Mouse (Mus musculus) embryonic facial prominence, embryonic 12.5 days (tissue): Measurements from ENCODE around the gene Trem3. TPM values are rescaled to one million over a fixed set of nuclear protein-coding genes. Genes with fewer than 3 reads are reported as not detected.

Experiments
- ATAC-seq: fragments of 200-750 bp; cut with Nextera tagmentation; 2 replicates; pipeline ENCODE4 v1.8.0; 2017; ENCODE audit not compliant: insufficient number of reproducible peaks, insufficient read depth, low FRiP score, low TSS enrichment
- H3K27ac ChIP-seq: fragments of 300-500 bp; sonication (generic); 2 replicates; pipeline ENCODE4 v1.5.1; 2016; ENCODE audit warnings: mild to moderate bottlenecking
- H3K27me3 ChIP-seq: fragments of 300-500 bp; sonication (generic); 2 replicates; pipeline ENCODE4 v1.6.1; 2016; ENCODE audit warnings: mild to moderate bottlenecking, moderate library complexity
- H3K36me3 ChIP-seq: fragments of 300-500 bp; sonication (generic); 2 replicates; pipeline ENCODE4 v1.6.1; 2016; ENCODE audit warnings: mild to moderate bottlenecking
- H3K4me1 ChIP-seq: fragments of 300-500 bp; sonication (generic); 2 replicates; pipeline ENCODE4 v1.6.1; 2016
- H3K4me2 ChIP-seq: fragments of 300-500 bp; sonication (generic); replicated peaks from 2 replicates; pipeline ENCODE4 v1.6.1; 2016; ENCODE audit warnings: mild to moderate bottlenecking, moderate library complexity
- H3K4me3 ChIP-seq: fragments of 300-500 bp; sonication (generic); 2 replicates; pipeline ENCODE4 v1.5.1; 2016; ENCODE audit warnings: mild to moderate bottlenecking
- H3K9ac ChIP-seq: fragments of 300-500 bp; sonication (generic); 2 replicates; pipeline ENCODE4 v1.6.1; 2016; ENCODE audit warnings: mild to moderate bottlenecking, moderate library complexity
- H3K9me3 ChIP-seq: fragments of 300-500 bp; sonication (generic); 2 replicates; pipeline ENCODE4 v1.6.1; 2016; ENCODE audit warnings: mild to moderate bottlenecking, moderate library complexity
- WGBS: fragments of 180-500 bp; shearing (Covaris S2); methylation state at CpG from one replicate; pipeline ENCODE4 v1.1.7; 2016; 5-methylcytosine and 5-hydroxymethylcytosine counted together
- polyA plus RNA-seq: library from polyadenylated mRNA; unstranded; fragments of >200 nt; fragmentation: Nextera tagmentation; extraction: Ambion mirVana; gene quantifications from 2 replicates; pipeline ENCODE4 v1.2.1, GENCODE M21; 2016

The Trem3 gene
- polyA plus RNA-seq, 1 experiment from 2014 or later: not detected

GRCm38 (mm10) chr17:48299756-48300155 lies 52.2 kb downstream of the Trem3 start:
- Histone ChIP-seq H3K4me1 (no peaks in the 10 kb centered on the region), H3K36me3 (no peaks in the 10 kb centered on the region), H3K9ac (no peak overlapping the region), H3K4me2 (no peak overlapping the region), H3K27me3 (no peaks in the 10 kb centered on the region), H3K4me3 (no peak overlapping the region), H3K9me3 (no peaks in the 10 kb centered on the region), H3K27ac (no peak overlapping the region)
- ATAC-seq: no peak
- WGBS: 49% methylated on average over 7 of the region's 7 CpGs

- Histone ChIP-seq H3K4me3 (no peak overlapping the region), H3K27me3 (no peaks in the 10 kb centered on the region), H3K4me2 (no peak overlapping the region), H3K27ac (no peak overlapping the region; the same call in 1 of the 2 replicates), H3K36me3 (no peaks in the 10 kb centered on the region), H3K9me3 (no peaks in the 10 kb centered on the region), H3K9ac (no peak overlapping the region), H3K4me1 (no peaks in the 10 kb centered on the region)
- ATAC-seq: no peak
- WGBS: 65% methylated on average over 7 of the region's 7 CpGs
Measured at GRCm38 (mm10) chr17:48300199-48300598, 52.6 kb downstream of the Trem3 start.

GRCm38 (mm10) chr17:48300861-48301260 lies 53.3 kb downstream of the Trem3 start:
- H3K36me3 ChIP-seq: no peaks in the 10 kb centered on the region
- H3K4me2 ChIP-seq: no peak overlapping the region
- H3K27me3 ChIP-seq: no peaks in the 10 kb centered on the region
- H3K9me3 ChIP-seq: no peaks in the 10 kb centered on the region
- H3K4me1 ChIP-seq: no peaks in the 10 kb centered on the region
- H3K9ac ChIP-seq: no peak overlapping the region
- 65% methylated on average over 9 of the region's 9 CpGs for WGBS
- ATAC-seq: no peak
- no peak overlapping the region for H3K27ac ChIP-seq
- no peak overlapping the region for H3K4me3 ChIP-seq

GRCm38 (mm10) chr17:48301792-48302191 lies 54.2 kb downstream of the Trem3 start:
- no peak for ATAC-seq
- WGBS: 88% methylated on average over 5 of the region's 5 CpGs

More at GRCm38 (mm10) chr17:48301792-48302191, 54.2 kb downstream of the Trem3 start:
- Histone ChIP-seq H3K9ac (no peak overlapping the region), H3K27me3 (no peaks in the 10 kb centered on the region), H3K4me2 (no peak overlapping the region), H3K4me1 (no peaks in the 10 kb centered on the region), H3K4me3 (no peak overlapping the region), H3K36me3 (no peaks in the 10 kb centered on the region), H3K9me3 (no peaks in the 10 kb centered on the region), H3K27ac (no peak overlapping the region)

Other genes with a start within 250 kb of the Trem3 start
- not detected in 2 replicates for gene 1700122O11Rik, start 209.5 kb upstream of the Trem3 start, polyA plus RNA-seq
- not detected in 2 replicates for gene 1700067P10Rik, start 158.5 kb upstream of the Trem3 start, polyA plus RNA-seq
- not detected in 2 replicates for gene 9830107B12Rik, start 101.5 kb upstream of the Trem3 start, polyA plus RNA-seq
- 0.14 TPM in 1 of 2 replicates, not detected in the other for gene A530064D06Rik, start 80.5 kb upstream of the Trem3 start, polyA plus RNA-seq
- 0.06 and 0.08 TPM in 2 replicates for gene Trem1, start 15.0 kb upstream of the Trem3 start, polyA plus RNA-seq
- gene Treml4, start 16.5 kb downstream of the Trem3 start, polyA plus RNA-seq: 0.12 and 0.29 TPM in 2 replicates
- gene Treml2, start 51.7 kb downstream of the Trem3 start, polyA plus RNA-seq: 0.23 and 0.80 TPM in 2 replicates
- 0.50 TPM in 1 of 2 replicates, not detected in the other for gene B430306N03Rik, start 68.4 kb downstream of the Trem3 start, polyA plus RNA-seq
- 2.8 and 3.6 TPM in 2 replicates for gene Trem2, start 98.6 kb downstream of the Trem3 start, polyA plus RNA-seq
- 1.9 and 3.2 TPM in 2 replicates for gene Treml1, start 112.1 kb downstream of the Trem3 start, polyA plus RNA-seq
- gene Nfya, start 162.1 kb downstream of the Trem3 start, polyA plus RNA-seq: 19.6 and 19.9 TPM in 2 replicates
- gene Oard1, start 162.2 kb downstream of the Trem3 start, polyA plus RNA-seq: 57.1 and 64.0 TPM in 2 replicates
- 3.4 and 5.7 TPM in 2 replicates for gene Apobec2, start 185.2 kb downstream of the Trem3 start, polyA plus RNA-seq
- 0.89 and 1.5 TPM in 2 replicates for gene Tspo2, start 203.7 kb downstream of the Trem3 start, polyA plus RNA-seq
- 0.47 and 0.53 TPM in 2 replicates for gene Unc5cl, start 207.1 kb downstream of the Trem3 start, polyA plus RNA-seq